Mouse (Mus musculus) embryonic facial prominence, embryonic 13.5 days (tissue): ENCODE data around the gene Runx1. TPM values are rescaled to one million over a fixed set of nuclear protein-coding genes. Genes with fewer than 3 reads are reported as not detected.

Source experiments
- ATAC-seq: fragments of 200-750 bp; cut with Nextera tagmentation; 2 replicates; pipeline ENCODE4 v1.8.0; 2017; ENCODE audit warnings: low read depth; ENCODE audit not compliant: insufficient number of reproducible peaks, insufficient read depth, low FRiP score, low TSS enrichment
- H3K27ac ChIP-seq: fragments of 300-500 bp; sonication (generic); 2 replicates; pipeline ENCODE4 v1.5.1; 2015; ENCODE audit warnings: moderate library complexity, mild to moderate bottlenecking, inconsistent platforms
- H3K27me3 ChIP-seq: fragments of 300-500 bp; sonication (generic); 2 replicates; pipeline ENCODE4 v1.6.1; 2015; ENCODE audit warnings: mild to moderate bottlenecking, inconsistent platforms
- H3K36me3 ChIP-seq: fragments of 300-500 bp; sonication (generic); 2 replicates; pipeline ENCODE4 v1.6.1; 2015; ENCODE audit warnings: mild to moderate bottlenecking, inconsistent platforms
- H3K4me1 ChIP-seq: fragments of 300-500 bp; sonication (generic); 2 replicates; pipeline ENCODE4 v1.6.1; 2015; ENCODE audit warnings: inconsistent platforms
- H3K4me2 ChIP-seq: fragments of 300-500 bp; sonication (generic); 2 replicates; pipeline ENCODE4 v1.6.1; 2015; ENCODE audit warnings: moderate library complexity, mild to moderate bottlenecking, inconsistent platforms
- H3K4me3 ChIP-seq: fragments of 300-500 bp; sonication (generic); 2 replicates; pipeline ENCODE4 v1.5.1; 2015; ENCODE audit warnings: mild to moderate bottlenecking, inconsistent platforms
- H3K9ac ChIP-seq: fragments of 300-500 bp; sonication (generic); 2 replicates; pipeline ENCODE4 v1.6.1; 2015; ENCODE audit warnings: mild to moderate bottlenecking, inconsistent platforms
- H3K9me3 ChIP-seq: fragments of 300-500 bp; sonication (generic); 2 replicates; pipeline ENCODE4 v1.6.1; 2016; ENCODE audit warnings: inconsistent platforms
- WGBS: fragments of 180-500 bp; shearing (Covaris S2); methylation state at CpG from one replicate; pipeline ENCODE4 v1.1.7; 2015; ENCODE audit warnings: mixed read lengths; 5-methylcytosine and 5-hydroxymethylcytosine counted together
- polyA plus RNA-seq: library from polyadenylated mRNA; unstranded; fragments of >200 nt; fragmentation: Nextera tagmentation; extraction: Ambion mirVana; gene quantifications from 2 replicates; pipeline ENCODE4 v1.2.1, GENCODE M21; 2015

Runx1 gene
- 19.3 and 25.8 TPM in 2 replicates for polyA plus RNA-seq

GRCm38 (mm10) chr16:92825908-92826650 lies at the start of gene Runx1:
Gene Runx1, minus strand, starts transcription at chr16:92826149.
- Histone ChIP-seq H3K4me1 (peaks cover 58% of the 10 kb centered on the region), H3K4me3 (no peak within 1 kb of the TSS), H3K27ac (0 out of 2 replicates have a peak within 1 kb of the TSS, but pooled peaks have one; percentile 3), H3K9me3 (no peaks in the 10 kb centered on the region), H3K4me2 (no peak within 1 kb of the TSS), H3K36me3 (no peaks in the 10 kb centered on the region), H3K27me3 (no peaks in the 10 kb centered on the region), H3K9ac (no peak within 1 kb of the TSS)
- ATAC-seq: no peak
- WGBS: 80% methylated on average over 11 of the region's 11 CpGs

- WGBS: 90% methylated on average over 3 of the region's 3 CpGs
- Histone ChIP-seq H3K27ac (no peak overlapping the region), H3K4me3 (no peak overlapping the region), H3K4me1 (peaks cover 5% of the 10 kb centered on the region; the same call in 1 of the 2 replicates), H3K4me2 (no peak overlapping the region), H3K9ac (no peak overlapping the region), H3K27me3 (no peaks in the 10 kb centered on the region), H3K36me3 (no peaks in the 10 kb centered on the region), H3K9me3 (no peaks in the 10 kb centered on the region)
- no peak for ATAC-seq
These were observed 48.1 kb upstream of the Runx1 start for GRCm38 (mm10) chr16:92874015-92874414.

- no peak overlapping the region for H3K4me2 ChIP-seq
- H3K4me3 ChIP-seq: no peak overlapping the region
- H3K27ac ChIP-seq: no peak overlapping the region
- H3K9me3 ChIP-seq: no peaks in the 10 kb centered on the region
- H3K4me1 ChIP-seq: peaks cover 2% of the 10 kb centered on the region; the same call in 1 of the 2 replicates
- H3K9ac ChIP-seq: no peak overlapping the region
- no peak for ATAC-seq
- H3K36me3 ChIP-seq: no peaks in the 10 kb centered on the region
- no peaks in the 10 kb centered on the region for H3K27me3 ChIP-seq
- WGBS: 89% methylated on average over 11 of the region's 11 CpGs
These were observed 45.8 kb upstream of the Runx1 start for GRCm38 (mm10) chr16:92871728-92872127.

GRCm38 (mm10) chr16:92868550-92868949 lies 42.6 kb upstream of the Runx1 start:
- Histone ChIP-seq H3K27me3 (no peaks in the 10 kb centered on the region), H3K27ac (no peak overlapping the region), H3K9me3 (no peaks in the 10 kb centered on the region), H3K4me1 (peaks cover 2% of the 10 kb centered on the region; the same call in 1 of the 2 replicates), H3K4me3 (no peak overlapping the region), H3K36me3 (no peaks in the 10 kb centered on the region), H3K9ac (no peak overlapping the region), H3K4me2 (no peak overlapping the region)
- no peak for ATAC-seq
- 76% methylated on average over 4 of the region's 4 CpGs for WGBS

- H3K36me3 ChIP-seq: no peaks in the 10 kb centered on the region
- no peak overlapping the region for H3K9ac ChIP-seq
- H3K4me2 ChIP-seq: no peak overlapping the region
- H3K4me1 ChIP-seq: peaks cover 2% of the 10 kb centered on the region; the same call in 1 of the 2 replicates
- WGBS: 68% methylated on average over 9 of the region's 9 CpGs
- no peak overlapping the region for H3K27ac ChIP-seq
- H3K27me3 ChIP-seq: no peaks in the 10 kb centered on the region
- H3K9me3 ChIP-seq: no peaks in the 10 kb centered on the region
- no peak for ATAC-seq
- H3K4me3 ChIP-seq: no peak overlapping the region
These were observed 41.4 kb upstream of the Runx1 start for GRCm38 (mm10) chr16:92867261-92867935.

- H3K27ac ChIP-seq: no peak overlapping the region
- ATAC-seq: no peak
- H3K9me3 ChIP-seq: no peaks in the 10 kb centered on the region
- WGBS: 85% methylated on average over 3 of the region's 3 CpGs
- H3K4me2 ChIP-seq: no peak overlapping the region
- no peaks in the 10 kb centered on the region for H3K36me3 ChIP-seq
- no peak overlapping the region for H3K4me3 ChIP-seq
- H3K9ac ChIP-seq: no peak overlapping the region
- no peaks in the 10 kb centered on the region for H3K4me1 ChIP-seq
- no peaks in the 10 kb centered on the region for H3K27me3 ChIP-seq
These were observed 39.4 kb upstream of the Runx1 start for GRCm38 (mm10) chr16:92865314-92865713.

GRCm38 (mm10) chr16:92864191-92864590 lies 38.2 kb upstream of the Runx1 start:
- 79% methylated on average over 2 of the region's 2 CpGs for WGBS

GRCm38 (mm10) chr16:92863179-92863578 lies 37.2 kb upstream of the Runx1 start:
- no peaks in the 10 kb centered on the region for H3K9me3 ChIP-seq
- H3K27ac ChIP-seq: no peak overlapping the region
- no peak for ATAC-seq
- H3K4me2 ChIP-seq: no peak overlapping the region
- H3K4me1 ChIP-seq: no peaks in the 10 kb centered on the region
- no peak overlapping the region for H3K9ac ChIP-seq
- no peak overlapping the region for H3K4me3 ChIP-seq
- H3K36me3 ChIP-seq: no peaks in the 10 kb centered on the region
- H3K27me3 ChIP-seq: no peaks in the 10 kb centered on the region

More at GRCm38 (mm10) chr16:92864191-92864590, 38.2 kb upstream of the Runx1 start:
- no peak overlapping the region for H3K4me3 ChIP-seq
- no peak overlapping the region for H3K9ac ChIP-seq
- H3K9me3 ChIP-seq: no peaks in the 10 kb centered on the region
- no peak for ATAC-seq
- no peaks in the 10 kb centered on the region for H3K27me3 ChIP-seq
- H3K36me3 ChIP-seq: no peaks in the 10 kb centered on the region
- H3K27ac ChIP-seq: no peak overlapping the region
- H3K4me2 ChIP-seq: no peak overlapping the region
- no peaks in the 10 kb centered on the region for H3K4me1 ChIP-seq

GRCm38 (mm10) chr16:92862430-92862829 lies 36.5 kb upstream of the Runx1 start:
- ATAC-seq: no peak
- Histone ChIP-seq H3K36me3 (no peaks in the 10 kb centered on the region), H3K27ac (no peak overlapping the region), H3K9me3 (no peaks in the 10 kb centered on the region), H3K4me2 (no peak overlapping the region), H3K9ac (no peak overlapping the region), H3K4me1 (no peaks in the 10 kb centered on the region), H3K27me3 (no peaks in the 10 kb centered on the region), H3K4me3 (no peak overlapping the region)
- 91% methylated on average over 4 of the region's 4 CpGs for WGBS

- no peaks in the 10 kb centered on the region for H3K27me3 ChIP-seq
- no peak overlapping the region for H3K27ac ChIP-seq
- no peaks in the 10 kb centered on the region for H3K4me1 ChIP-seq
- no peak overlapping the region for H3K4me2 ChIP-seq
- no peak overlapping the region for H3K9ac ChIP-seq
- ATAC-seq: no peak
- H3K36me3 ChIP-seq: no peaks in the 10 kb centered on the region
- 76% methylated on average over 2 of the region's 2 CpGs for WGBS
- H3K9me3 ChIP-seq: no peaks in the 10 kb centered on the region
- H3K4me3 ChIP-seq: no peak overlapping the region
These were observed 35.6 kb upstream of the Runx1 start for GRCm38 (mm10) chr16:92861571-92861970.

- 83% methylated on average over 1 of the region's 1 CpGs for WGBS
- H3K4me3 ChIP-seq: no peak overlapping the region
- H3K9me3 ChIP-seq: no peaks in the 10 kb centered on the region
- H3K4me2 ChIP-seq: no peak overlapping the region
- no peaks in the 10 kb centered on the region for H3K4me1 ChIP-seq
- H3K27ac ChIP-seq: no peak overlapping the region
- H3K36me3 ChIP-seq: no peaks in the 10 kb centered on the region
- ATAC-seq: no peak
- H3K27me3 ChIP-seq: no peaks in the 10 kb centered on the region
- H3K9ac ChIP-seq: no peak overlapping the region
These were observed 34.7 kb upstream of the Runx1 start for GRCm38 (mm10) chr16:92860649-92861048.

GRCm38 (mm10) chr16:92856779-92857178 lies 30.8 kb upstream of the Runx1 start:
- no peak for ATAC-seq
- Histone ChIP-seq H3K4me1 (no peaks in the 10 kb centered on the region), H3K27me3 (no peaks in the 10 kb centered on the region), H3K9ac (no peak overlapping the region), H3K27ac (no peak overlapping the region), H3K9me3 (no peaks in the 10 kb centered on the region), H3K4me2 (no peak overlapping the region), H3K4me3 (no peak overlapping the region), H3K36me3 (no peaks in the 10 kb centered on the region)
- WGBS: 82% methylated on average over 3 of the region's 3 CpGs
